Mouse (Mus musculus): Measurements from ENCODE around the gene Kmt5b.

The Kmt5b gene

DNA sequence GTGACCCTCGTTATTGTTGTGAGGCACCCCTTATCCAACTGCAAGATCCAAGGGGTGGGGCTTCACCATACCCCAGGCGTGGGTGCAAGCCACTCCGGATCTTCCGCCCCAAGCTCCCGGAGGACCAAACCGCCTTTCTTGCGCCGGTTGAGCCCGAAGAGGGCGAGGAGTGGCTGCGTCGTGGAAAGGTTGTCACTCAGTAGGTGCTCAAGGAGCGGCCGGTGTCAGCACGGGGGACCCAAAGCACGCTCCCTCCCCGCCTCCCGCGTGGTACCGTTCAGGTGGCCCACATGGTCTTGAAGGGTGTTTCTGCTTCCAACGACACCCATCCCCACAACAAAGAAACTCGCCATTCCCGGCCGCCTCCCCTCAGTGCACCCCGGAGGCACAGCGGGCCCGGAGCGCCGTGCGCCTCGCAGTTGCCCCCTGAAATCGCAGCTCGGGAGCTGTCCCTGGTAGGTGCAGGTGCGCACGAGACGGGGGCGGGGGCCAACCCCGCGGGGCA is at the start of gene Kmt5b:
Gene Kmt5b, plus strand, starts transcription at position 146 of the 505 bp plus-strand sequence.
- no peak for DNase-seq (ENCODE audit: low read depth, low spot score)

DNA sequence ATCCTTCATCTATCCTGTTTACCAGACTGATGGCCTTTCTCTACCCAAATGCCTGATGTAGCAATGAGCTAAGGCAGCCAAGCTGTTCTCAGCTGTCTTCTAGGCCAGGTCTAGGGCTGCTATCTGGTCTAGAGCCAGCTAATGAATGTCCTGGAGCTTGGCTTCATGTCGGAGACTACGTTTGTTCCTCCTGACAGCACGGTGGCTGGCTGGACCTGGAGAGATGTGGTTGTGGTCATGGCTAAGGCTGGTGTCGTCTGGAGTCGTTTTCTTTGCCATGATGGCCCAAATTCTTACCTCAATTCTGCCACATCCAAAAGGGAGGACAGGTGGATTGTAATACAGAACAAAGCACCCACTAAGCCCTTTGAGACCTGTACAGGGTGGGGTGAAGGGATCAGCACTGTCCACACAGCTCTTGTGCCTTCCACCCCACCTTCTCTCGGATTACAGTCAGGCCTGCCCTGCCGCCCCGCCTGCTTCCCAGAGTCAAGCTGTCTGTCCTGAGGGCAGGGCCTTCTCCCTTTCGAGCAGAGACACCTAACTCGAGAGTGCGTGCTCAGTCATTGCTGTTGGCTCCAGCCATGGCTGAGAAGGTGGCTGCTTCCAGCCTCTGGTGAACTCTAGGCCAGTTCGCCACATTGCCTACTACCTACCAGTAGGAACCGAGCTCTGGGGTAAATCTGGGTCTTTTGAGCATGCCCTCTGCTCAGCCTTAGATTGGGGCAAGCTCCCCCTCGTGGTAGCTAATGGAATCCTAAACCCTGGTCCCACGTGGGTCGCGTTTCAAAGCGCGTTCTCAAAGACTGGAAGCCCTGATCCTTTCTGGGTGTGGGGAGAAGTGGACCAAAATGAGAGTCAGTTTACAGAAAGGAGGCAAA is 48.5 kb upstream of the Kmt5b start:
- peak; percentile 46 for DNase-seq (ENCODE audit: low read depth, low spot score)

DNA sequence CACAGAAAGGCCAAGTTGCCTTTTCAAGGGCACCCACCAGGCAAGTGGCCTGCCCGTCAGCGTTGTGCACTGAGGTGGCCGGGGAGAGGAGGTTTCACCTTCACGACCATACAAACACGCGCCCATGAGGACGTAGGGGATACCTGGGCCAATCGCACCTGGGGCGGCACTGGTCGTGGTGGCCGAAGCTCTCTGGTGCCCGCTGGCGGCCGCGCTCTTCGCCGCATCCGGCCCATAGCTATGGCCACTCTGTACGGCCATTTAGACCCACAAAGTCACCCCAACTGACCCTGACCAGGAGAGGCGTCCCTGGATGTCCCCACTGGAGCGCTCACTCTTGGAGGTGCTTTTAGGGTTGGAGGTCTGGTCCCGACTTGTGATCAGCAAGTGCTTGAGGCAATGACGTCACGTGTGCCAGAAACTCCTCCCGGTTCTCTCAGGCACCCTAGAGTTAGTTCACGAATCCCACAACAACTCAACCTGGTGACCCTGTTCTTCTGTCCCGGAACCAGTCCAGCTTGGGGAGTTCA is 47.8 kb upstream of the Kmt5b start:
- DNase-seq (ENCODE audit: low read depth, low spot score), result no peak

DNA sequence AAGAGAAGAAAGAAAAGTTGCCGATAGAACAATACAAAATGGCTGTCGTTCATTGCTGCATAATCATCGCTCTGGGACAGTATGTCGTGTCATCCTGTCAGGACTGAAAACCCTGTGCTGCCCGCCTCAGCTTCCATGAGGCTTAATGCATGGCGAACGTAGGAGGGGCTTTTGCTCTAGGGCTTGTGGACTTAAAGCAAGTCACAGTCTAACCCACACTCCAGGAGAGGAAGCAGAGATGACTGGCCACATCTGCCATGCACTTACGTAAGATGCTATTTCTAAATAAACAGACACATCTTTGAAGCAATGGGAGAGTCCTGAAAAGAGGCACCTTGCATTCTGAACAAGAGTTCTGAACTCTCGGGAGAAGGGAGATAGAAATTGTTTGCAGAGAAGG is 44.1 kb upstream of the Kmt5b start:
- DNase-seq (ENCODE audit: low read depth, low spot score), result no peak

DNA sequence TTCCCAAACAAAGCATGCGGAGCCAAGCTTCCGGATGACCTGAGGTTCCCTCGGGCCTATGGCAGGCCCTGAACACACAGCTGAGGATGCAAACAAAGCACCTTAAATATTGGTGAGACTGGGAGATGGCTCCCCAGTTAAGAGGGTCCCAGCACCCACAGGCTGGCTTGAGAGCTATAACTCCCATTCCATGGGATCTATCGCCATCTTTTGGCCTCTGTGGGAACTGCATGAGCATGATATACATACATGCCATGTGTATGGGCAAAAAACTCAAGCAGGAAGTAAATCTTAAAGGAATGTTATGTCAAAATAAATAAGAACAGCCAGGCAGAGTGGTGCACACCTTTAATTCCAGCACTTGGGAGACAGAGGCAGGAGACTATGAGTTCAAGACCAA is 43.3 kb upstream of the Kmt5b start:
- DNase-seq (ENCODE audit: low read depth, low spot score), result no peak

DNA sequence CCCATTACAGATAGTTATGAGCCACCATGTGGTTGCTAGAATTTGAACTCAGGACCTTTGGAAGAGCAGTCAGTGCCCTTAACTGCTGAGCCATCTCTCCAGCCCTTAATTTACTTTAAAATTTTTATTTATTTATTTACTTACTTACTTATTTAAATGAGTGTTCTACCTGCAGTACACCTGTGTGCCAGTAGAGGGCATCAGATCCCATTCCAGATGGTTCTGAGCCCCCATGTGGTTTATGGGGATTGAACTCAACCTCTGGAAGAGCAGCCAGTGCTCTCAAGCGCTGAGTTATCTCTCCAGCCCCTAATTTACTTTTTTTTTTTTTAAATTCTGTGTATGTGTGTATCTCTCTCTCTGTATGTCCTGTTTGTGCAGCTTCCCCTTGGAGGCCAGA is 42.4 kb upstream of the Kmt5b start:
- DNase-seq (ENCODE audit: low read depth, low spot score), result peak; percentile 56

DNA sequence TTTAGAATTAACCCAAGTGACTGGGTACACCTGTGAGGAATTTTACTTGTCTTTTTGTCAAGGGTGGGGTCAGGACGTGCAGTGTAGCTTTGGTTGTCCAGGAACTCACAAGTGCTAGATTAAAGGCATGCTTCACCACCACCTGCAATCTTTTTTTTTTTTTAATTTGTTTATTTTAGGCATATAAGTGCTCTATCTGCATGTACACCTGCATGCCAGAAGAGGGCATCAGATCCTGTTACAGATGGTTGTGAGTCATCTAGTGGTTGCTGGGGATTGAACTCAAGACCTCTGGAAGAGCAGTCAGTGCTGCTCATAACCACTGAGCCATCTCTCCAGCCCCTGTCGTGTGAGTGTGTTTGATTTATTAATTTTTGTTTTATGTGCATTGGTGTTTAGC is 38.3 kb upstream of the Kmt5b start:
- DNase-seq (ENCODE audit: low read depth, low spot score), result no peak

DNA sequence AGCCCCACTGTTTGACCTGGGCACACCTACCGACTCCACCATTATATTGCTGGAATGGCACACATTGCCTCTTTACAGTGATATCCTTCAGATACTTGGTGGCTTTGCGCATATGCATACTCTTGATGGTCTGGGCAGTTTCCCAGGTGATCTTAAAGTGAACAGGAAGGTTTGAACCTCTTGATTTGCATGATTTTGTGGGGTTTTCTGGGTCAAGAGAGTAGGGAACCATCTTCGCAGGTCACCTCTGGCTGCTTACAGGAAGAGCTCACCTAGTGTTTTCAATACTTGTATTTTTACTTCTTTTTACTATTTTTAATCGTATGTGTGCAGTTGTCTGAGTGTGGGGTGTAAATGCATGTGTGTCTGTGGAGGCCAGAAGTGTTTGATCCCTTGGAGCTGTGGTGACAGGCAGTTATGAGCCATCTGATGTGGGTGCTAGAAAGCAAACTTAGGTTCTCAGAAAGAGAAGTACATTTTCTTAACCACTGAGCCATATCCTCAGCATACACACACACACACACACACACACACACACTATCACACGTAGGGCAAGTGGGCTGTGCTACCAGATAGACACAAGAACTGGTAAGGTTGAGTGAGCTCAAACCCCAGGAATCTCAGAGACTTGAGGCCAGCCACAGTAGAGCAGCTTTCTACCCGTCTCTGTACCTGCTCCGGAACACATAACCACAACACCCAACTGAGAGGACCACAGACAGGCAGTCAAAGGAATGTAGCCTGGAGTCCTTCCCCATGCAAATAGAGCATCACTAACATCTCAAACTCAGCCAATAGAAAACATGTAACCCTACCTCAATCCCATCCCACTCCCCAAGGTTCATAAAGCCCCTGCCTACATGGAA is 36.2 kb upstream of the Kmt5b start:
- no peak for DNase-seq (ENCODE audit: low read depth, low spot score)

DNA sequence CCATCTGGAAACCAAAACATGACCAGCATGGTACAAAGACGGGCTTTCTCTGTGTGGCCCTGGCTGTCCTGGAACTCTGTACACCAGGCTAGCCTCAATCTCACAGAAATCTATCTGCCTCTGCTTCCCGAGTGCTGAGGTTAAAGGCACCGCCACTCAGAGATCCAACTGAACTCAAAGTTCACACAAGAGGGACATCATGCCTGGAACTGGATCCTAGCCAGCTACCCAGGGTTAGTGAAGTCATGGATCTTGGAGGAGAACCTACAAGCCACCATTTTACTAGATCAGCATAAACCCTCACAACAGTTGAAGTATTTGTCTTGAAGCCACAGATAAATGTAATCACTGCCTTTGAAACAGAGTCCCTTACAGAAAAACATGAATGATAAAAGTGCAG is 31.2 kb upstream of the Kmt5b start:
- no peak for DNase-seq (ENCODE audit: low read depth, low spot score)

DNA sequence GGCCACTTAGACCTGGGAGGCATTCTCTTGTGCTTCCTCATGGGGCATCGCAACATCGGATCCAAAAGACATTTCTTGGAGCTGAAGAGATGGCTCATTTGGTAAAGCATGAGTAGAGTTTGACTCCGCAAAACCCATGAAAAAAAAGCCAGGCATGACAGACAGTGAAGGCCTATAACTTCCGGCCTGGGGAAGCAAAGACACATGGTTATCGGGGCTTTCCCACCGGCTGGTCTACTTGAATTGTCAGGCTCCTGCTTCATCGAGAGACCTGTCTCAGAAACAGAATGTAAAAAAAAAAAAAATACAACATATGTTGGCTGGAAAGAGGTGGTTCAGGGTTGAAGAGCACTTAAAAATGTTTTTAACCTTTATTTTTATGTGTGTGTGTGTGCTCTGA is 27.6 kb upstream of the Kmt5b start:
- DNase-seq (ENCODE audit: low read depth, low spot score), result no peak

DNA sequence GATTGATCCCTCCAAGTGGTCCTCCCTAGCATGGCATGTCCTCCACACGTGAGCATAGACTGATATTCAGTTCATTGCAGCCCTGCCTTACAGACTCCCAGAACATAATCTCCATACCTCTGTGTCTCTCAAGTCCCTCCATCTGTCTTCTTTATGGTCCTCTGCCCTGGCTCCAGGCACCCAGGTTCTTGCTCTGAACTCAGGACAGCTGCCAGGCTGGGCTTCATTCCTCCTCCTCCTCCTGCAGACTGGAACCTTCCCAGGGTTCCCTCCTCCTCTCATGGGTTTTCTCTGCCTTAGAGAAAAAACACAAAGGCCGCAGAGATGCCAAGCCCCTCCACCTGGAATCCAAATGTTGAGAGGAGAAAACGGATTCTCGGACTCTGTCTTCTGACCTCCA is 24.5 kb upstream of the Kmt5b start:
- DNase-seq (ENCODE audit: low read depth, low spot score), result no peak

DNA sequence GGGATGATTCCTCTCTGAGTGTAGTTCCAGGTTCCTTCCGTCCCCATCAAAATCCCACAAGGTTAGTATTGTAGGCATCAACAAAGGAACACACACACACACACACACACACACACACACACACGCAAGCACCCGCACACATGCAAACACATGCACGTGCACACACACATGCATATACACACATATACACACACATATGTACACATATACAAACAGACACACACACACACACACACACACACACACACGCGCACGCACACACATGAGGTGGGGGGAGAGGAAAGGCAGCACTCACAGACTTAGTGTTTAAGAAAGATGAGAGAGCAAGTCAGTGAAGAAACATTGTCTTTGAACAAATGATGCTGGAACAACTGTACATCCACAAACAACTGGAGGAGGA is 23.9 kb upstream of the Kmt5b start:
- DNase-seq (ENCODE audit: low read depth, low spot score), result no peak

DNA sequence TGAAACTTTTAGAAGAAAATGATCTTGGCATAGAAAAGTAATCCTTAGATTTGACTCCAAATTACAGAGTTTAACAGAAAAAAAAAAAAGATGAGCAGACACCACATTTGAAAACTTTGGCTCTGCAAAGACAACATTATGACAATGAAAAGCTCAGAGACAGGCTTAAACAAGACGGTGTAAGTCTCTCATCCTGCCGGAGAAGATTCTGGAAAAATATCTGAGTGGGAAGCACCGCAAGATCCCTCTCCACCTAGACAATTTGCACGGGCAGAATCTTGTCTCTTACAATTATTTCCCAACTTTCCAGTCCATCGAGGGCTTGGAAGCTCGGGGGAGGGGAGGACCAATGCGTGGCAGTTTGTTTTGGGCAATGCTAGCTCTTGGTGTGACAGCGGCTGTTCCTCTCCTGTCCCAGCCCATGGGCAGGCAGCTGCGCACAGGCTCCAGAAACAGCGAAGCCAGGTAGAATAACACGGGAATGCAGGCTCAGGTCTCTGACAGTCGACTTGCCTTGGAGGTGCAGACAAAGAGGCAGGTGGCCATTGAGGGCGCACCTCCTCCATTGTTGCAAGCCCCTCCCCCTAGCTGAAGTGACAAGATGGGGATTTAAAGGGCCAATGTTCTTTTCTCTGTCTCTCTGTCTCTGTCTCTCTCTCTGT is 23.2 kb upstream of the Kmt5b start:
- no peak for DNase-seq (ENCODE audit: low read depth, low spot score)

DNA sequence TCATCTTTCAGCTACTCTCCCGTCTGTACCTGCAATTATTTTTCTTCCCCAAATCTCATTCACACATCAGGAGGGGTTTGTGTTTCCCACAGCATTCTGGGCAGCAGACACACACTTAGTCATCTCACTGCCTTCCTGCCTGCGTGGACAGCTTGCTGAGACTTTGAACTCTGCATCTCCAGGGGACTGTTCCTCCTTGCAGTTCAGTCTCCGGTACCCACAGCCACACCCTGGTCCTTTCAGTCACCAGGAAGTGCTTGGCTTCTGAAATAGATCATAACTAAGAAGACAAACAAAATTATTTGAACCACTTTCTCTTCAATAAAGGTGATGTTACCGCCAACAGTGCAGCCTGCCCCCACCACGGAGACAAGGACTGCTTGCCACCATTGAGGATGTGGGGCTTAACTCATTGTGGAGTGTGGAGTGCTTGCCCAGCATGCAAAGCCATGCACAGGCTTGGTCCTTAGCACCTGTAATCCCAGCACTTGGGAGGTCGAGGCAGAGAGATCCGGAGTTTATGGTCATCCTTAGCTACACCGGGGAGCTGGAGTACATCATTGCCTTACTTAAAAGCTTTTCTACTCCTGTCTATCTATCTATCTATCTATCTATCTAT is 14.5 kb upstream of the Kmt5b start:
- DNase-seq (ENCODE audit: low read depth, low spot score), result no peak

DNA sequence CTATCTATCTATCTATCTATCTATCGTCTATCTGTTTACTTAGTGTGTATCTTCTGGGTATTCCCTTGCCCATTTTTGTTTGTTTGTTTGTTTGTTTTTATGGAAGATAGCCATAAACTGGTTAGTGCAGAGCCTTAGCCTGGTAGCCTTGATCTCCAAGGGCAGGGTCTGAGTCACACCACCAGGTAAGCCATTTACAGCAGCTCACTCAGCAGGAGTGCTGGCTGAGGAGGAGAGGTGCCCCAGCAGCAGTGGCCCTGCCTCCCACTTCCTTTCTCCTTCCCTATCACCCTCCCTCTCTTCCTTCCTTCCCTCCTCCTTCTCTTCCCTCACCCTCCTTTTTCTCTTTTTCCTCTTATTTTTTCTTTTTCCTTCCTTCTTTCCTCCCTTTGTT is 14.0 kb upstream of the Kmt5b start:
- DNase-seq (ENCODE audit: low read depth, low spot score), result no peak

DNA sequence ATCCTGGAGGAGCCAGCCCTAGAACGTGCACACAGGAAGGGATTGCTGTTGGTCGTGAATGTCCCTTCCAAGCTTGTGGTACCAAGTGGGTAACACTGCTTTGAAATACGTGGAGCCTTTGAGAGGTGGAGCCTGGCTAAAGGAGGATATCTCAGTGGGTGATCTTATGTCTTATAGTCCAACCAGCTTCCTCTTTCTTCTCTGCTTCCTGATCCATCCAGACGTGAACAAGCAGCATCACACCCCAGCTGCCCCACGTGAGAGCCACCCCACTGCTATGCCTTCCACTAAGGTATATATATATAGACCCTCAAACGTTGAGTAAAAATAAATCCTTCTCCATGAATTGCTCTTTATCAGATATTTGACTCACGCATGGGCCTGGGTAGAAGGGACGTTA is 13.5 kb upstream of the Kmt5b start:
- no peak for DNase-seq (ENCODE audit: low read depth, low spot score)

DNA sequence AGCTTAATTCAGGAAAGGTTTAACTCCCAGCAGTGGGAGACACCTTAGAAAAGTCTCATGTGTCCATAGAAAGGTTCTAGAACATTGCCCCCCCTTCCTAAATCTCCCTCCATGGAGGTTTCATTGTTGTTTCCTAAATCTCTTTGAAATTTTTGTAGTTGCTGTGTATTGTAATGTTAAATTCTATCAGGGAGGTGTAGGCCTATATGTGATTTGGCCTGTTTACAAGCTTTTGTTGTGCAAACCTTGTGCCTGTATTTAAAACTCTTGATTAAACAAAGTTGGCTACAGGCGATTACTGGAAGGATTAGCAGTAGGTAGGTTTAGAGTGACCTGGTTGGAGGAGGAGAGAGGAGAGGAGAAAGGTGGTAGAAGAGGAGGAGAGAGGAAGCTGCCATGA is 9.4 kb upstream of the Kmt5b start:
- DNase-seq (ENCODE audit: low read depth, low spot score), result no peak

DNA sequence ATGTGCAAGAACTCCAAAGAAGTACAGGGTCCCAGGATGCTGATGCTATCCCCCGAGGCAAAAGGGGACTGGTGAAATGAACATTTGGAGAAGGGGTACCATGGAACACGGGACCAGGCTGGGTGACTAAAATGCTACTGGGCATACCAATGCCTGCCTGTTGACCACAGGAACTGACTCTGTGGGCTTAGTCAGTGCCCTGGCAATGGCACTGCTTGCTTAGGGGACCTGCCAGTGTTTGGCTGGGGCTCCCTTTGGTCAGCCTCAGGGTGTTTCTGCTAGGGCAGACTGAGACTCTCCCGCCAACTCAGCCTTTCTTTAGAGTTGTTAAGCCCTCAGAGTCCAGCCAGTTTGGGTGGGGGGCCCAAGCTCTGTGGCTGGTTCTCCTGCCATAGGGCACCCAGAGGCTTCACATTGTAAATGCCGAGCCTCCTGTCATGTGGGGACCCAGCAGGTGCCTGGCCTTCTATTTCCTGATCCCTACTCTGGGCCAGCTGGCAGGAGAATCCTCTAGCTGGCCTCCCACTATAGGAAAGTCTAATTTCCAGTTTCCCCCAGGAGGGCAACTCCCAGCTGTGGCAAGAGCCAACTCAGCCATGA is 1.9 kb upstream of the Kmt5b start:
- no peak for DNase-seq (ENCODE audit: low read depth, low spot score)

DNA sequence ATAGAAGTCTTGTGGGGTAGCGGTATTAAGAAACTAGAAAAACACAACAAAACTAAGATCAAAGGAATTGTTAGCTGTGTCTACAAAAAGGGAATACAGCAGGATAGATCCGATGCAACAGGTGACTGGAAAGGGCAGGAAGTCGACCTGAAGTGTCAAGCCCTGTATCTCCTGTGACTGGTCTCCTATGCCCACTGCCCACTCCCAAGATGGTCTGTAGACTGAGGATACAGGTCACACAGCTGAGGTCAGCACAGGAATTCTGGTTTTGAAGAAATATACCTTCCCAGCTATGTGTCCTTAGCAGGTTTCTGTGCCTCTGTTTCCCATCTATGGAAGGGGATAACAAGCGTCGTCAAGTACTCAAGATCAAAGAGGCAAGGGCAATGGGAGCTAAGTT is 843 bp upstream of the Kmt5b start:
- no peak for DNase-seq (ENCODE audit: low read depth, low spot score)

DNA sequence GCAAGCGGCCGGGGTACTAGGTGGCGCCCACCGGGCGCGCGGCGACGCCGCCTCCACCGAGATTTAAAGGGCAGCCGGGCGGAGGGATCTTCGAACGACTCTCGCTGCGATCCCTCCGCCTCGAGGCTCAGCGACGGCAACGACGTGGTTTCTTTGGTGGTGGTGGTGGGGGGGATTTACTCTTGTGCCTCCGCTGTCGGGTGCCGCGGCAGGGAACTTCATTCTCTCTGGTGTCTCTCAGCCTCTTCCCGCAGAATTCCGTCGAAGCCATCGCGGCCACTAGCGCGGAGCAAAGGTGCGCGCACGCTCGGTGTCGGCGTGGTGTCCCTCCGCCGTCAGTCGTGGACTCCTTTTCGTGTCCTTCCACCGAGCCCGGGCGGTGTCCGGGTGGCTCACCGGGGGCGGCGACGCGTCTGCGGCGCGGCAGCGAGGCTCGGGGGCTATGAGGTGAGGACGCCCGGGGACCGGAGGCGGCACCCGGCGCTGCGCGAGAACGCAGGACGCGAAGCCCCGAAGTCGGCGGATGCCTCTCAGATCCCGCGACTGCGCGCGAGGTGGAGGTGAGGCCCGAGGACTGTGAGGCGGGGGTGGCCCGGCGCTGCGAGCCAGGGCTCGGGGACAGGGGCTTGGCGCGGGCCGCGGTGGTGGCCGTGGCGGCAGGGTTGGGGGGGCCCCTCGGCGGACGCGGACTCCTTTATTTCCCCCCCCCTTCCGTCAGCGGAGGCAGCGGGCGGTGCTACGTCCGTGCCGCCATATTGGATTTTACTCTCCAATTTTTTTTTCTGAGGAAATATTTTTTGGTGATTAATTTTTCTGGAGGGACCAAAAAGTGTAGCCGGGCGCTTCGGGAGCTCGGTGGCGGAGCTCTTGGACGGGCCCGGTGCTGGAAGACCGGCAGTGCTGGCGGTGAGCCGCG is 818 bp downstream of the Kmt5b start:
- peak; percentile 89 for DNase-seq (ENCODE audit: low read depth, low spot score)
